Mouse (Mus musculus): Measurements from ENCODE around the gene Cyp51. TPM values are rescaled to one million over a fixed set of nuclear protein-coding genes. Genes with fewer than 3 reads are reported as not detected.

Gene Cyp51
- polyA plus RNA-seq, 1 experiment from 2014 or later: 42.9 TPM

DNA sequence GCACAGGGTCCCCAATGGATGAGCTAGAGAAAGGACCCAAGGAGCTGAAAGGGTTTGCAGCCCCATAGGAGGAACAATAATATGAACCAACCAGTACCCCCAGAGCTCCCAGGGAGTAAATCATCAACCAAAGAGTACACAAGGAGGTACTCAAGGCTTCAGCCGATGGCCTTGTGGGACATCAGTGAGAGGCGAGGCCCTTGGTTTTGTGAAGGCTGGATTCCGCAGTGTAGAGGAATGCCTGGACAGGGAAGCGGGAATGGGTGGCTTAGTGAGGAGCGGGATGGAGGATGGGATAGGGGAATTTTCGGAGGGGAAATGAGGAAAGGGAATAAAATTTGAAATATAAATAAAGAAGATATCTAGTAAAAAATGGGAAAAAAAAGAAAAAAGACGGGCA lies 19.6 kb downstream of the Cyp51 start:
- POLR2A ChIA-PET: no interaction called here
- CTCF ChIA-PET: interaction anchor here (1.6 kb wide), 1 partner anchor 14 kb away, joined by 4 read pairs; no protein-coding TSS in a partner anchor

DNA sequence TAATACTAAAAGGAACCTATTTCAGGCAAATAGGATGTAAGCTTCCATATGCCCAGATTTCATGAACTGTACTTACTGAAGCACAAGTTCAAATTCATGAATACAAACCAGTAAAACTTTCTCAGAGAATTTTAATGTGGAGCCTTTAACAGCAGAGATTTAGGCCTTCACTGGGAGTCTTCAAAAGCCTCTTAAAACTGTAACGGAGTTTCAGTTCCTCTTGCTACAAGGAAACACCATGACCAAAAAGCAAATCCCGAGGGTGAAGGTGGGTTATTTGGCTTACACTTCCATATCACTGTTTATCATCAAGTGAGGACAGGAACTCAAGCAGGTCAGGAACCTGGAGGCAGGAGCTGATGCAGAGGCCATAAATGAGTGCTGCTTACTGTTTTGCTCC lies 23.0 kb downstream of the Cyp51 start:
- ATAC-seq (no peak), DNase-seq (ENCODE audit: low read depth, low spot score) (no peak)
- TF ChIP-seq CTCF (IDR thresholded peaks at IDR 0.05): no peak
- ChIA-PET POLR2A (no interaction called here), CTCF (interaction anchor here (0.9 kb wide), 1 partner anchor 33 kb away, joined by 3 read pairs; no protein-coding TSS in a partner anchor)
- in situ Hi-C loops (cut with MboI; ENCODE audit: low pct_unique_long_range_greater_than_20kb): no loop called here
- no peaks in the 10 kb centered on the region for H3K27me3 ChIP-seq

More for the DNA sequence above, 19.6 kb downstream of the Cyp51 start:
- in situ Hi-C loops (cut with MboI; ENCODE audit: low pct_unique_long_range_greater_than_20kb): no loop called here
- ATAC-seq: no peak
- TF ChIP-seq CTCF (IDR thresholded peaks at IDR 0.05): no peak
- H3K27me3 ChIP-seq: no peaks in the 10 kb centered on the region
- DNase-seq (ENCODE audit: low read depth, low spot score): no peak

- in situ Hi-C loops (cut with MboI; ENCODE audit: low pct_unique_long_range_greater_than_20kb): no loop called here
- TF ChIP-seq CTCF (IDR thresholded peaks at IDR 0.05): no peak
Measured at GRCm38 (mm10) chr5:4080861-4081260, 23.7 kb downstream of the Cyp51 start.

DNA sequence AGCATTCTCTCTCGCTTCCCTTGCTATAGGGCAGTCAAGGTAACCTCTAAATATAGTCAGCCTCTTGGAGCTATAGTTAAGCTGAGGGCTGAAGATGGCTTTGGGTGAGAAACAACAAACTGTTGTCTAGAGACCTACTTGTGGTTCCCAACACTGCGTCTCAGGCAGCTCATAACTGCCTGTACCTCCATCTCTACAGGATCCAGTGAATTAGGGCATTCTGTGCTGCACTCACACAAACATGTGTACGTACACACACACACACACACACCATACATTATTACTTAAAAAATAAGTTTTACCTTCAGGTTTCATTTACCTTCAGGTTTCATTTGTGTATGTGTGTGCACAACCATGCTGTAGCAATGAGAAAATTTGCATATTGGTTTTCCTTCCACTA lies 25.5 kb downstream of the Cyp51 start:
- DNase-seq (ENCODE audit: low read depth, low spot score) (no peak), ATAC-seq (no peak)
- in situ Hi-C loops (cut with MboI; ENCODE audit: low pct_unique_long_range_greater_than_20kb): no loop called here
- CTCF ChIA-PET: interaction anchor here (0.7 to 2.7 kb wide), 2 partner anchors 11 to 15 kb away, joined by 3 to 13 read pairs; no protein-coding TSS in a partner anchor
- no peak for TF ChIP-seq CTCF (IDR thresholded peaks at IDR 0.05)
- POLR2A ChIA-PET: no interaction called here
- H3K27me3 ChIP-seq: no peaks in the 10 kb centered on the region

More at GRCm38 (mm10) chr5:4080861-4081260, 23.7 kb downstream of the Cyp51 start:
- POLR2A ChIA-PET: no interaction called here
- ATAC-seq (no peak), DNase-seq (ENCODE audit: low read depth, low spot score) (no peak)
- H3K27me3 ChIP-seq: no peaks in the 10 kb centered on the region
- CTCF ChIA-PET: interaction anchor here (1.4 kb wide), 1 partner anchor 18 kb away, joined by 3 read pairs; no protein-coding TSS in a partner anchor

DNA sequence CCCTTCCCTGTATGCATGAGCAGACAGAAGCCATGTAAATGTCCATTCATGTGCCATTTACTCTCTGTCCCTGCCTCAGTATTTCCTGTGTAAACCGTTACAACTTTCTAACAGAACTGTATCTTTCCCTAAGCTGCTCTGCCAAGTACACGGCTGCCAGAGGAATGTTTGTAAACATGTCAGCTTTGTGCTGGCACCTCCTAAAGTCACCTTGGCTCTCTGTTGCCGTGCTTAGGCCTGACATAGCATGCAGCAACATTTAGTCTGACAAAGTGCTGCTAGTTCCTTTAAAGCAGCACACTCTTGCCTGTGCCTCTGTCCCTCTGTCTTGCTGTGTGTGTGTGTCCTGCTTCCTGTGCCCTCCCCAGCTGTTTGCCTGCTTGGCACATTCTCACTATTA lies 37.3 kb downstream of the Cyp51 start:
- CTCF ChIA-PET: interaction anchor here (1.0 to 1.8 kb wide), 2 partner anchors 10 kb away, joined by 4 to 13 read pairs; no protein-coding TSS in a partner anchor
- no peak for DNase-seq (ENCODE audit: low read depth, low spot score)
- TF ChIP-seq CTCF (IDR thresholded peaks at IDR 0.05): no peak
- H3K27me3 ChIP-seq: no peaks in the 10 kb centered on the region
- no peak for ATAC-seq
- POLR2A ChIA-PET: interaction anchor here (1.0 kb wide), 1 partner anchor 22 kb away, joined by 3 read pairs; no protein-coding TSS in a partner anchor
- in situ Hi-C loops (cut with MboI; ENCODE audit: low pct_unique_long_range_greater_than_20kb): no loop called here

- TF ChIP-seq CTCF (IDR thresholded peaks at IDR 0.05): no peak
- no peaks in the 10 kb centered on the region for H3K27me3 ChIP-seq
- POLR2A ChIA-PET: no interaction called here
- ATAC-seq: no peak
- DNase-seq (ENCODE audit: low read depth, low spot score): no peak
- CTCF ChIA-PET: interaction anchor here (1.0 to 1.4 kb wide), 3 partner anchors 9 to 17 kb away, joined by 3 to 4 read pairs (median 4); no protein-coding TSS in a partner anchor
- in situ Hi-C loops (cut with MboI; ENCODE audit: low pct_unique_long_range_greater_than_20kb): no loop called here
Measured at GRCm38 (mm10) chr5:4066476-4067115, 38.0 kb downstream of the Cyp51 start.

DNA sequence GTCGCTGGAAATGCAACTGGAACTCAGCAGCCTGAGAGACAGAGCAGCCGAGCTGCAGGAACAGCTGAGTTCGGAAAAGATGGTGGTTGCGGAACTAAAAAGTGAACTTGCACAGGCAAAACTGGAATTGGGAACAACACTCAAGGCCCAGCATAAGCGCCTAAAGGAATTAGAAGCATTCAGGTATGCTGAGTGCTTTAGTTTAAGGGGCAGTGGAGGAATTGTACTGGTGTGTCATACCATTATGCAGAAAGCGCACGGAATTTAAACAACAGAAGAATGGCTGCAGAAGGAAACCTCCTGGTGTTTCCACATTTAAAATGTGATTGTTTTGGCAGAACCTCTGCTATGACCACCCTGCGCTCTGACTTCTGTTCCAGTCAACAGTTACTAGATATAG lies 44.2 kb downstream of the Cyp51 start:
- DNase-seq (ENCODE audit: low read depth, low spot score) (no peak), ATAC-seq (no peak)
- CTCF ChIA-PET: interaction anchor here (0.9 to 2.6 kb wide), 4 partner anchors 8 to 39 kb away, joined by 3 to 7 read pairs (median 4); no protein-coding TSS in a partner anchor
- no peak for TF ChIP-seq CTCF (IDR thresholded peaks at IDR 0.05)
- in situ Hi-C loops (cut with MboI; ENCODE audit: low pct_unique_long_range_greater_than_20kb): no loop called here
- H3K27me3 ChIP-seq: no peaks in the 10 kb centered on the region
- POLR2A ChIA-PET: no interaction called here

GRCm38 (mm10) chr5:4040922-4041321 lies 63.6 kb downstream of the Cyp51 start:
- in situ Hi-C loops (cut with MboI; ENCODE audit: low pct_unique_long_range_greater_than_20kb): no loop called here
- no peaks in the 10 kb centered on the region for H3K27me3 ChIP-seq
- ChIA-PET POLR2A (no interaction called here), CTCF (interaction anchor here (0.7 to 2.4 kb wide), 2 partner anchors 11 to 18 kb away, joined by 3 to 7 read pairs; no protein-coding TSS in a partner anchor)
- DNase-seq (ENCODE audit: low read depth, low spot score): no peak
- no peak for TF ChIP-seq CTCF (IDR thresholded peaks at IDR 0.05)
- no peak for ATAC-seq

DNA sequence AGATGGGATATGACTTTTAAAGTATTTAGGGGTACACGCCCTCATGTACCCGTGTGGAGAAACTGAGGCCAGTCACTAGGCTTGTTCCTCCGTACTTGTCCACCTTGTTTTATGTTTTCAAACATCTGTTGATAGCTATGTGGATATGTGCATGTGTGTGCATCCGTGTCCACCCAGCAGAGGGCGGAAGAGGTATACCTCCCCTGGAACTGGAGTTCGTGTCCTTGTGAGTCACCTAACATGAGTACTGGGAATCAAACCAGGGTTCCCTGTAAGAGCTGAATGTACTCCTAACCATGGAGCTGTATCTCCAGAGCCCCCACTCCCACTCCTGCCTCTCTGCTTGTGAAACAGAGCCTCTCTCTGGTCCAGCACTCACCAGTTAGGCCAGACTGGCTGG lies 64.2 kb downstream of the Cyp51 start:
- DNase-seq (ENCODE audit: low read depth, low spot score): no peak
- ChIA-PET CTCF (interaction anchor here (0.7 to 2.4 kb wide), 4 partner anchors 10 to 21 kb away, joined by 3 to 7 read pairs (median 3); no protein-coding TSS in a partner anchor), POLR2A (interaction anchor here (0.6 kb wide), 1 partner anchor 68 kb away, joined by 5 read pairs; no protein-coding TSS in a partner anchor)
- H3K27me3 ChIP-seq: no peaks in the 10 kb centered on the region
- peak; percentile 25 for TF ChIP-seq CTCF (IDR thresholded peaks at IDR 0.05)
- ATAC-seq: no peak
- in situ Hi-C loops (cut with MboI; ENCODE audit: low pct_unique_long_range_greater_than_20kb): no loop called here

- ChIA-PET POLR2A (no interaction called here), CTCF (interaction anchor here (1.1 to 2.4 kb wide), 3 partner anchors 9 to 22 kb away, joined by 3 to 7 read pairs (median 3); no protein-coding TSS in a partner anchor)
- no peak for TF ChIP-seq CTCF (IDR thresholded peaks at IDR 0.05)
- ATAC-seq (no peak), DNase-seq (ENCODE audit: low read depth, low spot score) (no peak)
- in situ Hi-C loops (cut with MboI; ENCODE audit: low pct_unique_long_range_greater_than_20kb): no loop called here
- H3K27me3 ChIP-seq: no peaks in the 10 kb centered on the region
Measured at GRCm38 (mm10) chr5:4039351-4039750, 65.2 kb downstream of the Cyp51 start.

DNA sequence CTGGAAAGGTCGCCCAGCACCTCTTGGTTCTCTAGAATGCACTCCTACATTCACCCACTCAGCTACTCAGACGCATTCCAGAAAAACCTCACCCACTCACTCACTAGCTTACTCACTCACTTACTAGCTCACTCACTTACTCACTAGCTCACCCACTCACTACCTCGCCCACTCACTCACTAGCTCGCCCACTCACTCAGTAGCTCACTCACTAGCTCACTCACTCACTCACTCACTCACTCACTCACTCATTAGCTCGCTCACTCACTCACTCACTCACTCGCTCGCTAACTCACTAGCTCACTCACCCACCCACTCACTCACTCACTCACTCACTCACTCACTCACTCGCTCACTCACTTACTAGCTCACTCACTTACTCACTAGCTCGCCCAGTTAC lies 67.9 kb downstream of the Cyp51 start:
- in situ Hi-C loops (cut with MboI; ENCODE audit: low pct_unique_long_range_greater_than_20kb): no loop called here
- CTCF ChIA-PET: interaction anchor here (1.2 to 1.6 kb wide), 2 partner anchors 8 to 10 kb away, joined by 3 to 5 read pairs; no protein-coding TSS in a partner anchor
- ATAC-seq (no peak), DNase-seq (ENCODE audit: low read depth, low spot score) (no peak)
- POLR2A ChIA-PET: no interaction called here
- TF ChIP-seq CTCF (IDR thresholded peaks at IDR 0.05): no peak
- H3K27me3 ChIP-seq: no peaks in the 10 kb centered on the region
